Mouse (Mus musculus) hindbrain, postnatal 0 days (tissue): ENCODE measurements around the gene Hspa1b. TPM values are rescaled to one million over a fixed set of nuclear protein-coding genes. Genes with fewer than 3 reads are reported as not detected.
"Not testable (repeated sequence)": the region's sequence is repeated elsewhere in the genome, so short reads cannot be mapped to it uniquely, and the experiment has no call there.

Experiments used
- ATAC-seq: fragments of 200-750 bp; cut with Nextera tagmentation; 2 replicates; pipeline ENCODE4 v1.8.0; 2017; ENCODE audit warnings: mild to moderate bottlenecking, moderate TSS enrichment, moderate library complexity
- DNase-seq: peaks from one replicate; pipeline ENCODE4 v3.0.0-alpha.2; 2015; ENCODE audit warnings: low spot score
- H3K27ac ChIP-seq: fragments of 300-500 bp; sonication (generic); 2 replicates; pipeline ENCODE4 v1.5.1; 2014; ENCODE audit warnings: mild to moderate bottlenecking
- H3K27me3 ChIP-seq: fragments of 300-500 bp; sonication (generic); 2 replicates; pipeline ENCODE4 v1.6.1; 2014; ENCODE audit warnings: low read length, mixed read lengths; ENCODE audit not compliant: insufficient read depth
- H3K36me3 ChIP-seq: fragments of 300-500 bp; sonication (generic); 2 replicates; pipeline ENCODE4 v1.6.1; 2014; ENCODE audit warnings: low read length, mixed read lengths; ENCODE audit not compliant: insufficient read depth
- H3K4me1 ChIP-seq: fragments of 300-500 bp; sonication (generic); 2 replicates; pipeline ENCODE4 v1.6.1; 2014; ENCODE audit warnings: antibody characterized with exemption, low read length, mixed read lengths; ENCODE audit not compliant: insufficient read depth
- H3K4me2 ChIP-seq: fragments of 300-500 bp; sonication (generic); 2 replicates; pipeline ENCODE4 v1.6.1; 2014; ENCODE audit warnings: low read depth, mild to moderate bottlenecking, low read length, moderate library complexity, mixed read lengths
- H3K4me3 ChIP-seq: fragments of 300-500 bp; sonication (generic); 2 replicates; pipeline ENCODE4 v1.5.1; 2014; ENCODE audit warnings: low read length
- H3K9ac ChIP-seq: fragments of 300-500 bp; sonication (generic); replicated peaks from 2 replicates; pipeline ENCODE4 v1.6.1; 2014; ENCODE audit warnings: mild to moderate bottlenecking, low read length, moderate library complexity, mixed read lengths
- H3K9me3 ChIP-seq: fragments of 300-500 bp; sonication (generic); 2 replicates; pipeline ENCODE4 v1.6.1; 2016; ENCODE audit warnings: low read length, mixed read lengths
- CTCF ChIP-seq: IDR thresholded peaks from 2 replicates; pipeline ENCODE4 v1.5.1; 2016; ENCODE audit warnings: antibody characterized with exemption, control low read depth, low read depth
- WGBS: fragments of 180-500 bp; shearing (Covaris S2); extraction: QIAGEN DNeasy Blood & Tissue Kit; methylation state at CpG from one replicate; pipeline ENCODE4 v1.1.7; 2014; 5-methylcytosine and 5-hydroxymethylcytosine counted together
- polyA plus RNA-seq: library from polyadenylated mRNA; unstranded; fragments of >200 nt; fragmentation: Nextera tagmentation; extraction: Ambion mirVana; gene quantifications from 2 replicates; pipeline ENCODE4 v1.2.1, GENCODE M21; 2015
- total RNA-seq: library from RNA; depleted of rRNA; stranded (reverse); fragments of >200 nt; gene quantifications from 2 replicates; pipeline ENCODE4 v1.2.3, GENCODE M21; 2014

Gene Hspa1b
- total and polyA plus RNA-seq, 2 experiments from 2014 or later: 0.51 to 15.2 TPM

GRCm38 (mm10) chr17:34957291-34957690, 1.7 kb downstream of the Hspa1b start:
- not testable (repeated sequence) for H3K27ac ChIP-seq, H3K4me2 ChIP-seq, H3K4me3 ChIP-seq, H3K9ac ChIP-seq, H3K9me3 ChIP-seq, DNase-seq, H3K4me1 ChIP-seq, H3K27me3 ChIP-seq, ATAC-seq, H3K36me3 ChIP-seq
- 24% methylated on average over 26 of the region's 40 CpGs for WGBS

GRCm38 (mm10) chr17:34956340-34956739, 2.7 kb downstream of the Hspa1b start:
- TF ChIP-seq CTCF: peak; percentile 66
- no peak overlapping the region for H3K4me3 ChIP-seq
- H3K9ac ChIP-seq: no peak overlapping the region
- H3K36me3 ChIP-seq: no peaks in the 10 kb centered on the region
- H3K27ac ChIP-seq: no peak overlapping the region
- 39% methylated on average over 1 of the region's 1 CpGs for WGBS
- no peaks in the 10 kb centered on the region for H3K4me1 ChIP-seq
- no peaks in the 10 kb centered on the region for H3K27me3 ChIP-seq
- DNase-seq (peak; percentile 33), ATAC-seq (no peak)
- no peak overlapping the region for H3K4me2 ChIP-seq
- H3K9me3 ChIP-seq: no peaks in the 10 kb centered on the region

- Histone ChIP-seq H3K27me3 (no peaks in the 10 kb centered on the region), H3K4me3 (no peak overlapping the region), H3K4me1 (no peaks in the 10 kb centered on the region), H3K9ac (no peak overlapping the region), H3K9me3 (no peaks in the 10 kb centered on the region), H3K4me2 (no peak overlapping the region), H3K27ac (no peak overlapping the region), H3K36me3 (0 out of 2 replicates have a peak, but pooled peaks cover under 1% of the 10 kb centered on the region)
- ATAC-seq: no peak
- WGBS: 85% methylated on average over 3 of the region's 3 CpGs
- TF ChIP-seq CTCF: no peak
- no peak for DNase-seq
Measured at GRCm38 (mm10) chr17:34955884-34956283, 3.2 kb downstream of the Hspa1b start.

- no peak overlapping the region for H3K4me3 ChIP-seq
- TF ChIP-seq CTCF: no peak
- no peak overlapping the region for H3K4me2 ChIP-seq
- H3K36me3 ChIP-seq: 0 out of 2 replicates have a peak, but pooled peaks cover 7% of the 10 kb centered on the region
- WGBS: 79% methylated on average over 4 of the region's 4 CpGs
- H3K4me1 ChIP-seq: no peaks in the 10 kb centered on the region
- H3K27ac ChIP-seq: no peak overlapping the region
- ATAC-seq: no peak
- no peaks in the 10 kb centered on the region for H3K27me3 ChIP-seq
- H3K9me3 ChIP-seq: no peaks in the 10 kb centered on the region
- H3K9ac ChIP-seq: no peak overlapping the region
- no peak for DNase-seq
Measured at GRCm38 (mm10) chr17:34954831-34955230, 4.2 kb downstream of the Hspa1b start.

GRCm38 (mm10) chr17:34953904-34954303, 5.1 kb downstream of the Hspa1b start:
- Histone ChIP-seq H3K4me3 (no peak overlapping the region), H3K27me3 (no peaks in the 10 kb centered on the region), H3K4me2 (no peak overlapping the region), H3K27ac (no peak overlapping the region), H3K4me1 (no peaks in the 10 kb centered on the region), H3K36me3 (0 out of 2 replicates have a peak, but pooled peaks cover 7% of the 10 kb centered on the region), H3K9ac (no peak overlapping the region), H3K9me3 (no peaks in the 10 kb centered on the region)
- no peak for ATAC-seq
- no peak for TF ChIP-seq CTCF
- no peak for DNase-seq
- 93% methylated on average over 4 of the region's 4 CpGs for WGBS

GRCm38 (mm10) chr17:34953258-34953657, 5.8 kb downstream of the Hspa1b start:
- WGBS: 89% methylated on average over 3 of the region's 3 CpGs
- TF ChIP-seq CTCF: no peak
- DNase-seq (no peak), ATAC-seq (no peak)
- Histone ChIP-seq H3K27ac (no peak overlapping the region), H3K27me3 (no peaks in the 10 kb centered on the region), H3K36me3 (0 out of 2 replicates have a peak, but pooled peaks cover 7% of the 10 kb centered on the region), H3K4me3 (peak overlapping the region; percentile 83; the same call in 1 of the 2 replicates), H3K4me2 (peak overlapping the region; percentile 89; the same call in 1 of the 2 replicates), H3K9ac (no peak overlapping the region), H3K4me1 (no peaks in the 10 kb centered on the region), H3K9me3 (no peaks in the 10 kb centered on the region)

GRCm38 (mm10) chr17:34952378-34953040, 6.5 kb downstream of the Hspa1b start:
- peak; percentile 86 for ATAC-seq
- Histone ChIP-seq H3K27me3 (no peaks in the 10 kb centered on the region), H3K27ac (peak overlapping the region; percentile 85), H3K4me2 (peak overlapping the region; percentile 89), H3K4me1 (no peaks in the 10 kb centered on the region), H3K9me3 (no peaks in the 10 kb centered on the region), H3K36me3 (0 out of 2 replicates have a peak, but pooled peaks cover 7% of the 10 kb centered on the region), H3K9ac (peak overlapping the region; percentile 93), H3K4me3 (peak overlapping the region; percentile 83)
- peak; percentile 76 for TF ChIP-seq CTCF
- WGBS: under 1% methylated on average over 23 of the region's 23 CpGs
- DNase-seq: peak; percentile 86
